Mouse (Mus musculus) adrenal gland, postnatal 25 days (tissue): Measurements from ENCODE around the gene Rnf215. TPM values are rescaled to one million over a fixed set of nuclear protein-coding genes. Genes with fewer than 3 reads are reported as not detected.

Experiments used
- microRNA-seq, 2 experiments: library from miRNA; unstranded; fragments of <30 nt; microRNA quantifications; one replicate each; pipeline ENCODE4 v1.2.0; 2021
- total RNA-seq: library from RNA; stranded (reverse); gene quantifications from 2 replicates; pipeline ENCODE4 v1.2.3, GENCODE M21; 2021

The Rnf215 gene
- total RNA-seq, 1 experiment from 2014 or later: 31.6 TPM

Small RNAs within 50 kb of the gene (microRNA-seq; reads per million reads assigned to microRNA genes)
- gene Mir3060: 1.4 to 2.7 reads per million in 2 experiments

Other genes with a start within 250 kb of the Rnf215 start
- 0.33 and 0.82 TPM in 2 replicates for gene 4921536K21Rik, start 240.1 kb upstream of the Rnf215 start, total RNA-seq
- 3.9 and 4.1 TPM in 2 replicates for gene Dusp18, start 240.0 kb upstream of the Rnf215 start, total RNA-seq
- gene Slc35e4, start 220.5 kb upstream of the Rnf215 start, total RNA-seq: 6.6 and 6.9 TPM in 2 replicates
- gene Tcn2, start 203.0 kb upstream of the Rnf215 start, total RNA-seq: 125 and 128 TPM in 2 replicates
- 58.3 and 73.6 TPM in 2 replicates for gene Pes1, start 171.2 kb upstream of the Rnf215 start, total RNA-seq
- not detected in 2 replicates for gene 4930556J24Rik, start 158.4 kb upstream of the Rnf215 start, total RNA-seq
- 0.24 TPM in 1 of 2 replicates, not detected in the other for gene Gal3st1, start 151.6 kb upstream of the Rnf215 start, total RNA-seq
- gene Sec14l4, start 103.7 kb upstream of the Rnf215 start, total RNA-seq: 5.8 and 7.7 TPM in 2 replicates
- gene Sec14l3, start 70.4 kb upstream of the Rnf215 start, total RNA-seq: not detected in 2 replicates
- gene Mtfp1, start 39.8 kb upstream of the Rnf215 start, total RNA-seq: 14.5 and 21.9 TPM in 2 replicates
- gene Sec14l2, start 11.8 kb upstream of the Rnf215 start, total RNA-seq: 1.8 and 4.1 TPM in 2 replicates
- gene Ccdc157, start 25.1 kb downstream of the Rnf215 start, total RNA-seq: 11.8 and 14.0 TPM in 2 replicates
- gene Sf3a1, start 25.1 kb downstream of the Rnf215 start, total RNA-seq: 42.1 and 45.6 TPM in 2 replicates
- 15.6 and 15.8 TPM in 2 replicates for gene Tbc1d10a, start 51.6 kb downstream of the Rnf215 start, total RNA-seq
- gene Castor1, start 83.0 kb downstream of the Rnf215 start, total RNA-seq: 3.0 and 4.1 TPM in 2 replicates
- not detected in 2 replicates for gene Osm, start 101.2 kb downstream of the Rnf215 start, total RNA-seq
- 0.09 TPM in 1 of 2 replicates, not detected in the other for gene Lif, start 122.4 kb downstream of the Rnf215 start, total RNA-seq